Mouse (Mus musculus) MEL (cell line): Measurements from ENCODE around the gene Ildr2. TPM values are rescaled to one million over a fixed set of nuclear protein-coding genes. Genes with fewer than 3 reads are reported as not detected.

ENCODE experiments used
- DNase-seq: peaks from one replicate; pipeline ENCODE4 v3.0.0; 2011; ENCODE audit warnings: low read depth, low spot score
- H3K27ac ChIP-seq: 2 replicates; pipeline ENCODE4 v1.5.1; 2012; ENCODE audit warnings: low read depth, mild to moderate bottlenecking, control low read depth, low read length, moderate library complexity; ENCODE audit not compliant: control insufficient read depth
- H3K27me3 ChIP-seq, 2 experiments: fragments of 150-350 bp in 1 of 2; sonication (generic) in 1 of 2; 2 replicates each; pipeline ENCODE4 v1.6.1; 2012; ENCODE audit warnings: low read length in 2 of 2, mild to moderate bottlenecking in 2 of 2, improper control_type of control experiment in 1 of 2, moderate library complexity in 1 of 2; ENCODE audit not compliant: insufficient read depth in 2 of 2, control insufficient read depth in 1 of 2
- H3K36me3 ChIP-seq, 2 experiments: 2 replicates each; pipeline ENCODE4 v1.6.1; 2012 to 2014; ENCODE audit warnings: low read length in 2 of 2, improper control_type of control experiment in 1 of 2, inconsistent platforms in 1 of 2, mild to moderate bottlenecking in 1 of 2; ENCODE audit not compliant: insufficient read depth in 2 of 2, control insufficient read depth in 1 of 2
- H3K4me1 ChIP-seq, 2 experiments: fragments of 150-350 bp in 1 of 2; sonication (generic) in 1 of 2; 2 replicates each; pipeline ENCODE4 v1.6.1; 2012; ENCODE audit warnings: low read length in 2 of 2, improper control_type of control experiment in 1 of 2, mild to moderate bottlenecking in 1 of 2; ENCODE audit not compliant: insufficient read depth in 2 of 2, control insufficient read depth in 1 of 2
- H3K4me3 ChIP-seq, 2 experiments: fragments of 150-350 bp in 1 of 2; sonication (generic) in 1 of 2; 2 replicates each; pipeline ENCODE4 v1.5.1; 2012; ENCODE audit warnings: low read depth in 2 of 2, low read length in 2 of 2, mild to moderate bottlenecking in 2 of 2, moderate library complexity in 2 of 2, control low read depth in 1 of 2, improper control_type of control experiment in 1 of 2; ENCODE audit not compliant: control insufficient read depth in 1 of 2, insufficient read depth in 1 of 2
- H3K79me2 ChIP-seq: 2 replicates; pipeline ENCODE4 v1.6.1; 2012; ENCODE audit warnings: mild to moderate bottlenecking, low read length, moderate library complexity; ENCODE audit not compliant: control insufficient read depth, poor library complexity, insufficient read depth
- H3K9ac ChIP-seq: 2 replicates; pipeline ENCODE4 v1.6.1; 2012; ENCODE audit warnings: low read depth, mild to moderate bottlenecking, control low read depth, low read length, moderate library complexity; ENCODE audit not compliant: control insufficient read depth, poor library complexity, severe bottlenecking
- H3K9me3 ChIP-seq: fragments of 150-350 bp; sonication (generic); replicated peaks from 2 replicates; pipeline ENCODE4 v1.6.1; 2012; ENCODE audit warnings: mild to moderate bottlenecking, low read length, improper control_type of control experiment, moderate library complexity; ENCODE audit not compliant: insufficient read depth
- CHD1 ChIP-seq: IDR thresholded peaks from 2 replicates; pipeline ENCODE4 v1.6.1; 2012; ENCODE audit warnings: low read depth, mild to moderate bottlenecking, inconsistent platforms, low read length, improper control_type of control experiment
- CHD2 ChIP-seq: IDR thresholded peaks from 2 replicates; pipeline ENCODE4 v1.6.1; 2011; ENCODE audit warnings: low read length, improper control_type of control experiment
- CTCF ChIP-seq, 3 experiments: IDR thresholded peaks in 2 of 3; conservative IDR thresholded peaks in 1 of 3; 2 replicates each; pipeline ENCODE4 v1.5.1; 2011 to 2012; ENCODE audit warnings: low read length in 3 of 3, low read depth in 2 of 3, mild to moderate bottlenecking in 2 of 3, improper control_type of control experiment in 1 of 3, inconsistent platforms in 1 of 3, mixed read lengths in 1 of 3, moderate library complexity in 1 of 3; ENCODE audit not compliant: control insufficient read depth in 1 of 3, insufficient read depth in 1 of 3, poor library complexity in 1 of 3, severe bottlenecking in 1 of 3
- E2F4 ChIP-seq: IDR thresholded peaks from 2 replicates; pipeline ENCODE4 v1.6.1; 2011; ENCODE audit warnings: low read depth, low read length, improper control_type of control experiment, borderline replicate concordance
- GABPA ChIP-seq: IDR thresholded peaks from 2 replicates; pipeline ENCODE4 v1.6.1; 2012; ENCODE audit warnings: low read depth, mild to moderate bottlenecking, inconsistent platforms, low read length, improper control_type of control experiment, moderate library complexity
- GATA1 ChIP-seq: IDR thresholded peaks from 2 replicates; pipeline ENCODE4 v1.6.1; 2011; ENCODE audit warnings: low read depth, low read length, improper control_type of control experiment
- HCFC1 ChIP-seq: IDR thresholded peaks from 2 replicates; pipeline ENCODE4 v1.6.1; 2012; ENCODE audit warnings: low read depth, mild to moderate bottlenecking, inconsistent platforms, low read length, improper control_type of control experiment, moderate library complexity
- KAT2A ChIP-seq: conservative IDR thresholded peaks from 2 replicates; pipeline ENCODE4 v1.6.1; 2012; ENCODE audit warnings: low read depth, low read length, improper control_type of control experiment, inconsistent platforms
- MAFK ChIP-seq: IDR thresholded peaks from 2 replicates; pipeline ENCODE4 v1.6.1; 2011; ENCODE audit warnings: low read depth, mild to moderate bottlenecking, low read length, improper control_type of control experiment, borderline replicate concordance
- MAX ChIP-seq: IDR thresholded peaks from 2 replicates; pipeline ENCODE4 v1.6.1; 2011; ENCODE audit warnings: low read length, improper control_type of control experiment
- MEF2A ChIP-seq: IDR thresholded peaks from 2 replicates; pipeline ENCODE4 v1.6.1; 2014; ENCODE audit warnings: low read depth, mild to moderate bottlenecking, inconsistent platforms, low read length, improper control_type of control experiment; ENCODE audit not compliant: poor library complexity, insufficient replicate concordance, severe bottlenecking; ENCODE audit errors: extremely low read depth
- MXI1 ChIP-seq: IDR thresholded peaks from 2 replicates; pipeline ENCODE4 v1.6.1; 2011; ENCODE audit warnings: mild to moderate bottlenecking, low read depth, low read length, improper control_type of control experiment
- MYB ChIP-seq: IDR thresholded peaks from 2 replicates; pipeline ENCODE4 v1.6.1; 2011; ENCODE audit warnings: mild to moderate bottlenecking, low read depth, low read length, improper control_type of control experiment
- MYC ChIP-seq: IDR thresholded peaks from 2 replicates; pipeline ENCODE4 v1.6.1; 2011; ENCODE audit warnings: low read depth, mild to moderate bottlenecking, low read length, improper control_type of control experiment, moderate library complexity
- NELFE ChIP-seq: IDR thresholded peaks from 2 replicates; pipeline ENCODE4 v1.6.1; 2011; ENCODE audit warnings: low read depth, low read length, improper control_type of control experiment
- POLR2A ChIP-seq, 2 experiments: IDR thresholded peaks; 2 replicates each; pipeline ENCODE4 v1.6.1; 2011 to 2012; ENCODE audit warnings: low read length in 2 of 2, mild to moderate bottlenecking in 2 of 2, control low read depth in 1 of 2, improper control_type of control experiment in 1 of 2, low read depth in 1 of 2, moderate library complexity in 1 of 2; ENCODE audit not compliant: control insufficient read depth in 1 of 2, insufficient read depth in 1 of 2, poor library complexity in 1 of 2
- POLR2AphosphoS2 ChIP-seq: IDR thresholded peaks from 2 replicates; pipeline ENCODE4 v1.6.1; 2011; ENCODE audit warnings: low read length, improper control_type of control experiment
- RCOR1 ChIP-seq: IDR thresholded peaks from 2 replicates; pipeline ENCODE4 v1.6.1; 2012; ENCODE audit warnings: low read depth, mild to moderate bottlenecking, inconsistent platforms, low read length, improper control_type of control experiment
- SIN3A ChIP-seq: IDR thresholded peaks from 2 replicates; pipeline ENCODE4 v1.6.1; 2012; ENCODE audit warnings: low read length, improper control_type of control experiment, inconsistent platforms
- TAL1 ChIP-seq: IDR thresholded peaks from 2 replicates; pipeline ENCODE4 v1.6.1; 2012; ENCODE audit warnings: mild to moderate bottlenecking, inconsistent platforms, low read length, moderate library complexity, mixed read lengths
- TBP ChIP-seq: IDR thresholded peaks from 2 replicates; pipeline ENCODE4 v1.8.0; 2011; ENCODE audit warnings: low read depth, low read length, improper control_type of control experiment
- UBTF ChIP-seq: IDR thresholded peaks from 2 replicates; pipeline ENCODE4 v1.6.1; 2012; ENCODE audit warnings: low read depth, mild to moderate bottlenecking, inconsistent platforms, low read length, improper control_type of control experiment, moderate library complexity, borderline replicate concordance; ENCODE audit not compliant: insufficient read depth
- USF2 ChIP-seq, 2 experiments: IDR thresholded peaks; 2 replicates each; pipeline ENCODE4 v1.6.1; 2011 to 2012; ENCODE audit warnings: improper control_type of control experiment in 2 of 2, low read length in 2 of 2, borderline replicate concordance in 1 of 2, inconsistent platforms in 1 of 2, low read depth in 1 of 2, mild to moderate bottlenecking in 1 of 2; ENCODE audit not compliant: insufficient read depth in 1 of 2
- ZC3H11A ChIP-seq: IDR thresholded peaks from 2 replicates; pipeline ENCODE4 v1.6.1; 2012; ENCODE audit warnings: low read depth, mild to moderate bottlenecking, inconsistent platforms, low read length, improper control_type of control experiment
- ZMIZ1 ChIP-seq: IDR thresholded peaks from 2 replicates; pipeline ENCODE4 v1.6.1; 2012; ENCODE audit warnings: low read depth, mild to moderate bottlenecking, inconsistent platforms, low read length, improper control_type of control experiment, moderate library complexity
- ZNF384 ChIP-seq: IDR thresholded peaks from 2 replicates; pipeline ENCODE4 v1.6.1; 2012; ENCODE audit warnings: low read depth, mild to moderate bottlenecking, inconsistent platforms, low read length, improper control_type of control experiment
- polyA plus RNA-seq, 2 experiments: library from polyadenylated mRNA; stranded (reverse) in 1 of 2; unstranded in 1 of 2; fragments of >175 nt in 1 of 2; fragments of >200 nt in 1 of 2; gene quantifications; 2 replicates each; pipeline versions ENCODE4 v1.2.1 to v1.2.4; 2012; ENCODE audit warnings: low replicate concordance in 2 of 2, low read depth in 1 of 2; ENCODE audit not compliant: insufficient read length in 2 of 2, insufficient read depth in 1 of 2, missing spikeins in 1 of 2
- total RNA-seq: library from RNA; depleted of rRNA; stranded (reverse); fragments of 300-350 nt; gene quantifications from 2 replicates; pipeline ENCODE4 v1.2.3, GENCODE M21; 2012

Gene Ildr2
- total and polyA plus RNA-seq, 3 experiments, result not detected

DNA sequence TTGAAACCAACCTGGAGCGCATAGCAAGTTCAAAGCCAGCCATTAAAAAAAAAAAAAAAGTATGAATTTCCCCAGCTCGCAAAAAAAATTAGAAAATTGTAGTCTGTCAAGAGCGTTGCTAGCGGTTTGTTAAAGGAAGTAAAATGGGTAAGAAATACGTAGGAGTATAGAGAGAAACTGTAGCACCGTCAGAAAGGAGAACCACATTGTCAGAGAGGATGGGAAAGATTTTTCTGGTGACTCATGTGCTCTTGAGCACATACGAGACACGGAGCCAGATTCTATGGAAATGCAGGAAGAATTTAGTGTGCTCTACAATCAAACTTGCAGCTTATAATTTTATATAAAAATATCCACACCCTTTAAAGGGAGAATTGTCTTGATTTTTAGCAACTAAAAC, 45.9 kb downstream of the Ildr2 start:
- H3K27me3 ChIP-seq, result no peaks in the 10 kb centered on the region
- TF ChIP-seq MYB, result no peak
- TF ChIP-seq ZC3H11A, result no peak
- no peak for TF ChIP-seq MXI1
- no peak for TF ChIP-seq NELFE
- TF ChIP-seq TAL1, result no peak
- no peak for TF ChIP-seq KAT2A
- no peak for TF ChIP-seq ZNF384
- no peak for TF ChIP-seq CHD1
- TF ChIP-seq GATA1, result no peak
- TF ChIP-seq HCFC1, result no peak
- no peak for TF ChIP-seq MEF2A
- no peak for TF ChIP-seq CHD2
- no peak for TF ChIP-seq USF2 (IDR thresholded peaks at IDR 0.05; ENCODE audit: borderline replicate concordance in 1 of 2, insufficient read depth in 1 of 2, low read depth in 1 of 2, low read length in 2 of 2)
- TF ChIP-seq MYC, result no peak
- TF ChIP-seq E2F4, result no peak
- no peak for TF ChIP-seq SIN3A
- TF ChIP-seq TBP, result no peak
- no peak overlapping the region for H3K4me3 ChIP-seq
- H3K79me2 ChIP-seq, result no peaks in the 10 kb centered on the region
- H3K36me3 ChIP-seq, result no peaks in the 10 kb centered on the region
- no peaks in the 10 kb centered on the region for H3K4me1 ChIP-seq
- no peak overlapping the region for H3K9ac ChIP-seq
- H3K9me3 ChIP-seq, result no peaks in the 10 kb centered on the region
- no peak for DNase-seq
- H3K27ac ChIP-seq, result no peak overlapping the region

DNA sequence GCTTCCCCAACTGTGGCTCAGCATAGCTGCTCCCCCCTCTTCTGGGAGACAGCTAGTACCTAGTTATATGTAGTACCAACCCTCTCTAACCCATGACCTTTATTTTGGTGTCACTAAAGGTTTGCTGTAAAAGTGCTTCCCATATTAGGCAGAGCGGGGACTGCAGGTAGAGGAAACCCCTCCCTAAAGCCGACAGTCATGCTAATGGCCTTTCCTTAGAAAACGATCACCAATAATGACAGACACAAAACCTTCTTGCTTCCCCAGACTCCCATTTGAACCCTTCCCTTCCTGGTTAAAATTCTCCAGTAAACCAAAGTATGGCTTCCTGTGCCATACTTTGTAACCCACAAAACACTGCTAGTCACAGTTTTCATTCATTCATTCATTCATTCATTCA, 46.6 kb downstream of the Ildr2 start:
- H3K9me3 ChIP-seq, result no peaks in the 10 kb centered on the region
- TF ChIP-seq MYB, result no peak
- no peak for TF ChIP-seq POLR2A (IDR thresholded peaks at IDR 0.05; ENCODE audit: control insufficient read depth in 1 of 2, insufficient read depth in 1 of 2, low read depth in 1 of 2, low read length in 2 of 2, poor library complexity in 1 of 2)
- no peak for TF ChIP-seq RCOR1
- TF ChIP-seq CTCF (IDR thresholded peaks at IDR 0.05 in 2 of 3, conservative IDR thresholded peaks at IDR 0.05 in 1 of 3; ENCODE audit: control insufficient read depth in 1 of 3, insufficient read depth in 1 of 3, low read depth in 2 of 3, low read length in 3 of 3, poor library complexity in 1 of 3, severe bottlenecking in 1 of 3), result no peak
- TF ChIP-seq GABPA, result no peak
- TF ChIP-seq POLR2AphosphoS2, result no peak
- TF ChIP-seq UBTF, result no peak
- no peak for TF ChIP-seq ZC3H11A
- no peak for TF ChIP-seq MAX
- no peak for TF ChIP-seq MAFK
- no peak for TF ChIP-seq ZNF384
- TF ChIP-seq ZMIZ1, result no peak
- TF ChIP-seq MEF2A, result no peak
- TF ChIP-seq MXI1, result no peak
- no peak overlapping the region for H3K27ac ChIP-seq
- no peak for DNase-seq
- H3K4me3 ChIP-seq, result no peak overlapping the region
- no peaks in the 10 kb centered on the region for H3K27me3 ChIP-seq
- H3K4me1 ChIP-seq, result no peaks in the 10 kb centered on the region
- no peak overlapping the region for H3K9ac ChIP-seq
- H3K36me3 ChIP-seq, result no peaks in the 10 kb centered on the region
- no peaks in the 10 kb centered on the region for H3K79me2 ChIP-seq
